Mouse (Mus musculus): ENCODE results near the gene Prrx1. TPM values are rescaled to one million over a fixed set of nuclear protein-coding genes. Genes with fewer than 3 reads are reported as not detected.

The Prrx1 gene
- polyA plus RNA-seq, 1 experiment from 2014 or later = 3.5 TPM

GRCm38 (mm10) chr1:163221767-163222166 is 91.7 kb downstream of the Prrx1 start:
- H3K4me1 ChIP-seq (ENCODE audit: control insufficient read depth, insufficient read depth, low read length) = no peaks in the 10 kb centered on the region
- DNase-seq (no peak), ATAC-seq (ENCODE audit: low FRiP score, low TSS enrichment) (no peak)
- H3K4me2 ChIP-seq (ENCODE audit: low read length) = no peak overlapping the region
- H3K9ac ChIP-seq (replicated peaks; ENCODE audit: low read length) = no peak overlapping the region
- 83% methylated on average over 1 of the region's 1 CpGs for WGBS
- H3K27ac ChIP-seq (replicated peaks; ENCODE audit: low read depth, low read length) = no peak overlapping the region
- H3K27me3 ChIP-seq (ENCODE audit: control insufficient read depth, insufficient read depth, low read length) = no peaks in the 10 kb centered on the region
- no peak overlapping the region for H3K4me3 ChIP-seq (replicated peaks; ENCODE audit: low read depth, low read length)
- H3K36me3 ChIP-seq (ENCODE audit: control insufficient read depth, insufficient read depth, low read length) = no peaks in the 10 kb centered on the region
- no peaks in the 10 kb centered on the region for H3K9me3 ChIP-seq (ENCODE audit: control insufficient read depth, low read length)

- Histone ChIP-seq H3K27ac (replicated peaks; ENCODE audit: low read depth, low read length) (no peak overlapping the region), H3K9me3 (ENCODE audit: control insufficient read depth, low read length) (no peaks in the 10 kb centered on the region), H3K36me3 (ENCODE audit: control insufficient read depth, insufficient read depth, low read length) (no peaks in the 10 kb centered on the region), H3K4me1 (ENCODE audit: control insufficient read depth, insufficient read depth, low read length) (no peaks in the 10 kb centered on the region), H3K4me2 (ENCODE audit: low read length) (no peak overlapping the region), H3K4me3 (replicated peaks; ENCODE audit: low read depth, low read length) (no peak overlapping the region), H3K9ac (replicated peaks; ENCODE audit: low read length) (no peak overlapping the region), H3K27me3 (ENCODE audit: control insufficient read depth, insufficient read depth, low read length) (no peaks in the 10 kb centered on the region)
- DNase-seq (no peak), ATAC-seq (ENCODE audit: low FRiP score, low TSS enrichment) (no peak)
- 83% methylated on average over 14 of the region's 14 CpGs for WGBS
Measured at GRCm38 (mm10) chr1:163208919-163209867, 104.3 kb downstream of the Prrx1 start.

GRCm38 (mm10) chr1:163198767-163199166 is 114.7 kb downstream of the Prrx1 start:
- no peak overlapping the region for H3K4me2 ChIP-seq (ENCODE audit: low read length)
- no peak overlapping the region for H3K9ac ChIP-seq (replicated peaks; ENCODE audit: low read length)
- no peaks in the 10 kb centered on the region for H3K4me1 ChIP-seq (ENCODE audit: control insufficient read depth, insufficient read depth, low read length)
- no peak overlapping the region for H3K4me3 ChIP-seq (replicated peaks; ENCODE audit: low read depth, low read length)
- H3K27ac ChIP-seq (replicated peaks; ENCODE audit: low read depth, low read length) = no peak overlapping the region
- ATAC-seq (ENCODE audit: low FRiP score, low TSS enrichment) = no peak
- no peaks in the 10 kb centered on the region for H3K9me3 ChIP-seq (ENCODE audit: control insufficient read depth, low read length)
- 60% methylated on average over 2 of the region's 2 CpGs for WGBS
- DNase-seq = no peak
- no peaks in the 10 kb centered on the region for H3K27me3 ChIP-seq (ENCODE audit: control insufficient read depth, insufficient read depth, low read length)
- no peaks in the 10 kb centered on the region for H3K36me3 ChIP-seq (ENCODE audit: control insufficient read depth, insufficient read depth, low read length)

GRCm38 (mm10) chr1:163198059-163198458 is 115.5 kb downstream of the Prrx1 start:
- no peak overlapping the region for H3K27ac ChIP-seq (replicated peaks; ENCODE audit: low read depth, low read length)
- no peak overlapping the region for H3K9ac ChIP-seq (replicated peaks; ENCODE audit: low read length)
- H3K27me3 ChIP-seq (ENCODE audit: control insufficient read depth, insufficient read depth, low read length) = no peaks in the 10 kb centered on the region
- 94% methylated on average over 4 of the region's 4 CpGs for WGBS
- no peak for ATAC-seq (ENCODE audit: low FRiP score, low TSS enrichment)
- H3K36me3 ChIP-seq (ENCODE audit: control insufficient read depth, insufficient read depth, low read length) = no peaks in the 10 kb centered on the region
- no peak for DNase-seq
- no peaks in the 10 kb centered on the region for H3K9me3 ChIP-seq (ENCODE audit: control insufficient read depth, low read length)
- H3K4me3 ChIP-seq (replicated peaks; ENCODE audit: low read depth, low read length) = no peak overlapping the region
- no peak overlapping the region for H3K4me2 ChIP-seq (ENCODE audit: low read length)
- H3K4me1 ChIP-seq (ENCODE audit: control insufficient read depth, insufficient read depth, low read length) = no peaks in the 10 kb centered on the region

Other genes starting within 250 kb of the Prrx1 start
- gene Mroh9, start 228.0 kb downstream of the Prrx1 start, polyA plus RNA-seq (2014; fragmentation: Nextera tagmentation; extraction: Ambion mirVana) = not detected in 2 replicates
- 21.4 and 23.7 TPM in 2 replicates for gene Gorab, start 90.0 kb upstream of the Prrx1 start, polyA plus RNA-seq (2014; fragmentation: Nextera tagmentation; extraction: Ambion mirVana)

All from midbrain, embryonic 14.5 days (tissue).